Mouse (Mus musculus): ENCODE results near the gene Gnb1l. TPM values are rescaled to one million over a fixed set of nuclear protein-coding genes. Genes with fewer than 3 reads are reported as not detected.

Gene Gnb1l
- polyA plus RNA-seq, 1 experiment from 2014 or later: 18.1 TPM

DNA sequence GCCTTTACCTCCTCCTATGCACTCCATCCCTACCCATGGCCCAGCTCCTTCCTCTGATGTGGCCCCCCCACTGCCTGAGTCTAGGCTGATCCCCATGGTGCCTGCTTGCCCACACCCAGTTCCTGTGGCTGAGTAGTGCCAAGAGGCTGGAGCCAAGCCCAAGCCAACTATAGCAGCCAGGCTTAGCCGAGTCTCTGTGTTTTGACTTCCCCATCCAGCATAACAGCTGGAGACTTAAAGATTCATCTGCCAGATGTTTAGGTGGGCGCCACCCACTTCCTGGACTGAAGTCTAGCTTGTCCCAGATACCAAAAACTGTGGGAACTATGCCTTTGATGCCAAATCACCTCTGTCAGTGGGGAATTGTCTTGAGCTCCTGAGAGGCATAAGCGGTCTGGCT, 34.2 kb upstream of the Gnb1l start:
- no peaks in the 10 kb centered on the region for H3K9me3 ChIP-seq
- H3K27me3 ChIP-seq (replicated peaks): no peaks in the 10 kb centered on the region
- H3K4me2 ChIP-seq: no peak overlapping the region
- H3K4me1 ChIP-seq: peaks cover 10% of the 10 kb centered on the region
- ATAC-seq (replicated peaks): no peak
- no peak overlapping the region for H3K27ac ChIP-seq
- no peak overlapping the region for H3K4me3 ChIP-seq
- 0 out of 2 replicates have a peak, but pooled peaks cover 2% of the 10 kb centered on the region for H3K36me3 ChIP-seq (replicated peaks)
- 75% methylated on average over 3 of the region's 3 CpGs for WGBS
- H3K9ac ChIP-seq: no peak overlapping the region

DNA sequence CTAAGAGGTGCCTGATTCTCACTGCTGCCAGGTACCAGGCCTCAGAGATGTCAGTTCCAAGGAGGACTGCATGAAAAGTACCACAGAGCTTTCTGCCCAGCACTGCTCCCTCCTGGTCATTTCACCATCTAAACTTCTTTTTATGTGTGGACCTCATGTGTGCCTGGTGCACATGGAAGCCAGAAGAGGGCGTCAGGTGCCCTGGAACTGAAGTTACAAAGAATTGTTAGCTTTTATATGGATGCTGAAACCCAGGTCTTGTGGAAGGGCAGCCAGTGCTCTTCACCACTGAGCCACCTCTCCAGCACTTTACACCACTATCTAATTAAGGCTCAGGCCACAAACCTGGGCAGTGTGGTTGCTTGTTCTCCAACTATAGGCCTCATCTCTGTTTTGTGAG, 27.7 kb upstream of the Gnb1l start:
- WGBS: 27% methylated on average over 1 of the region's 1 CpGs
- no peaks in the 10 kb centered on the region for H3K4me1 ChIP-seq
- no peak overlapping the region for H3K4me3 ChIP-seq
- no peaks in the 10 kb centered on the region for H3K9me3 ChIP-seq
- no peak for ATAC-seq (replicated peaks)
- no peak overlapping the region for H3K9ac ChIP-seq
- H3K27ac ChIP-seq: no peak overlapping the region
- H3K27me3 ChIP-seq (replicated peaks): no peaks in the 10 kb centered on the region
- peaks cover 3% of the 10 kb centered on the region; the same call in 1 of the 2 replicates for H3K36me3 ChIP-seq (replicated peaks)
- no peak overlapping the region for H3K4me2 ChIP-seq

DNA sequence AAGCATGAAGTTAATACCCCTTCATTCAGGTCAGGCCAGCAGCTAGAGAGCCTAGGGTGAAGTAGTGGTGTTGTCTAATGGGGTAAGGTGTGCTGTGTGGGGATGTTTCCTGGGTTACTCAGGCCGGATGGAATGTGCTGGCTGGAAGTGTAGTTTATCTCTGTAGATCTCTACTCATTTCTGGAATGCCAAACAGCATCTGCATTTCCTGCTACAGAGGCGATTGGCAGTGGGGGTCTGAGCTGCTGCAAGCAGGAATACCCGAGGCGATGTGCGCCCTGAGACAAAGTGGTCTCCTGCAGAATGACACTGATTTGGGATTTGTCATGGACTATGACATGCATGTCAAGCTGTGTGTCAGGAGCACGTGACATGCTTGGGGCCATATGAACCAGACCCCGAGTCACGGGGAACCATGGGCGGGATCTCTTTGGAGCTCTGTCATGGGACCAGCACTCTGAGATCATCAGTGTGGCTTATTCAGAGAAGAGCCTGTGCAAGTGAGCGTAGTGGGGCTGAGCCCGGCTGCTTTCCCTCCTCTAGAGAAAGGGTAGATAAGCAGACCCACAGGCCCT, 27.0 kb upstream of the Gnb1l start:
- Histone ChIP-seq H3K4me1 (no peaks in the 10 kb centered on the region), H3K9ac (no peak overlapping the region), H3K4me2 (no peak overlapping the region), H3K27me3 (replicated peaks) (no peaks in the 10 kb centered on the region), H3K4me3 (no peak overlapping the region), H3K36me3 (replicated peaks) (peaks cover 3% of the 10 kb centered on the region; the same call in 1 of the 2 replicates), H3K27ac (no peak overlapping the region), H3K9me3 (no peaks in the 10 kb centered on the region)
- WGBS: 82% methylated on average over 11 of the region's 11 CpGs
- no peak for ATAC-seq (replicated peaks)

DNA sequence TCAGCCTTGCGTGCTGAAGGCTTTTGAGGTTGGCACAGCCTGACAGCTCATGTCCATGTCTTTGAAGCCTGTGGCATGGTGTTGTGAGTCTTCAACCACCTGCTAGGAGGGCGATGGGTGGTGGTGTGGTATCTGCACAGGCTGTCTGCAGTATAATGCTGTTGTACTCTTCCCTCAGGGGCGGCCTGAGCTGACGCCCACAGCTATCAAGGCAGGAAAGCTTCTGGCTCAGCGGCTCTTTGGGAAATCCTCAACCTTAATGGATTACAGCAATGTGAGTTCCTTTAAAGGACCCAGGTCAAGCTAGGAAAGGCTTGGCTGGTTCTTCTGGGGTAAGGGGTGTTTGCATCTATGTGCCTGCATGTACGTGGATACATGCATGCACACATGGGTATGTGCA, 26.5 kb upstream of the Gnb1l start:
- no peak for ATAC-seq (replicated peaks)
- H3K9me3 ChIP-seq: no peaks in the 10 kb centered on the region
- no peak overlapping the region for H3K4me3 ChIP-seq
- no peaks in the 10 kb centered on the region for H3K4me1 ChIP-seq
- no peak overlapping the region for H3K27ac ChIP-seq
- WGBS: 83% methylated on average over 6 of the region's 6 CpGs
- peaks cover 3% of the 10 kb centered on the region; the same call in 1 of the 2 replicates for H3K36me3 ChIP-seq (replicated peaks)
- H3K9ac ChIP-seq: no peak overlapping the region
- no peak overlapping the region for H3K4me2 ChIP-seq
- H3K27me3 ChIP-seq (replicated peaks): no peaks in the 10 kb centered on the region

DNA sequence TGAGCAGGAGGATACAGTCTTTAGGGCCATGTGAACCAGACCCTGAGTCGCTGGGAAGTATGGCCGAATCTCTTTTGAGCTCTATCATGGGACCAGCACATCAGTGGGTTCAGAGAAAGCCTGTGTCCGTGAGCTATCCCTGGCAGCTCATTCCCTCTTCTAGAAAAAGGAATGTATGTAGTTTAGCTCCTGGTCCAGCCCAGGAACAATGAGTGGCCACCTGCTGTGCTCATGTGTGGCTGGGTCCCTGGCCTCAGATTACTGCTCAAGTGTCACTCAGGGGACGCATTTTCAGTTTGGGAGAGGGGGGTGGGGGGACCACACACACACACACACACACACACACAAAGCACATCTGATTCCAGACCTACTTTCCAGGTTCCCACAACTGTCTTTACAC, 26.1 kb upstream of the Gnb1l start:
- H3K4me2 ChIP-seq: no peak overlapping the region
- H3K4me3 ChIP-seq: no peak overlapping the region
- WGBS: 68% methylated on average over 4 of the region's 4 CpGs
- H3K9ac ChIP-seq: no peak overlapping the region
- no peak overlapping the region for H3K27ac ChIP-seq
- no peaks in the 10 kb centered on the region for H3K27me3 ChIP-seq (replicated peaks)
- H3K9me3 ChIP-seq: no peaks in the 10 kb centered on the region
- H3K4me1 ChIP-seq: no peaks in the 10 kb centered on the region
- H3K36me3 ChIP-seq (replicated peaks): peaks cover 3% of the 10 kb centered on the region; the same call in 1 of the 2 replicates
- no peak for ATAC-seq (replicated peaks)

DNA sequence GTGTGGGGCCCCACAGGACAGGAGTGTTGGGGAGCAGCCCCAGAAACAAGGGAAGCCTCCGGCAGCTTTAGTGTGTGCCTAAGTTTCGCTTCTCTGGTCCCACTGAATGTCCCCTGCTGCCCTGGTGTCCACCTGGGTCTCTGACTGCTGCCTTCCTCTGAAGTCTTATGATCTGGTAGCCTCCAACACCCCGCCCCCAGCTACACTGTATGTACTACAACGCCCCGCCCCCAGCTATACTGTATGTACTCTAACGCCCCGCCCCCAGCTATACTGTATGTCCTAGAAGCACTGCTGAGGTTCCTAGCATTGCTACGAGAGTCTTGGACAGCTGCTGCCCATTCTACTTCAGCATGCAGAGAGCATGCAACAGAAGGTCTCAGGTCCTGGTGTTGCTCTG, 25.5 kb upstream of the Gnb1l start:
- Histone ChIP-seq H3K27ac (no peak overlapping the region), H3K27me3 (replicated peaks) (no peaks in the 10 kb centered on the region), H3K36me3 (replicated peaks) (peaks cover 3% of the 10 kb centered on the region; the same call in 1 of the 2 replicates), H3K9me3 (no peaks in the 10 kb centered on the region), H3K4me1 (no peaks in the 10 kb centered on the region), H3K9ac (no peak overlapping the region), H3K4me2 (no peak overlapping the region), H3K4me3 (no peak overlapping the region)
- no peak for ATAC-seq (replicated peaks)
- WGBS: 93% methylated on average over 8 of the region's 8 CpGs

DNA sequence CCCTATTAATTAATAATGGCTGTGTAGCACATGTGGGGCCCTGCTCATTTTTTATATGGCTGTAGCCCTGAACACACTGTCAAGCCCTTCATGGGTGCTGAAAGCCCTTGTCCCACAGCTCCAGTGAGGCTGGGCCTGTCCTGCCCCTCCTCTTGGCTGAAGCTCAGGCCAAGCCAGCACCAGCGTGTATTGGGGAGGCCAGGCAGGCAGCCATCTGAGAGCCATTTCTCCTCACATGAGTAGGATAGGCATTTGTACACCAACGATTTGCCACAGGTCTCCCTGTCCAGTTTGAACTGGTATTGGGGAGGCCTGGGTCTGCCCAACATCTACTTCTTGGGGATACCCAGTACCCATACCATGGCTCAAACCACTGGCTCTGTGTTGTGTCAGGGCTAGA, 24.5 kb upstream of the Gnb1l start:
- WGBS: 93% methylated on average over 2 of the region's 2 CpGs
- Histone ChIP-seq H3K27me3 (replicated peaks) (no peaks in the 10 kb centered on the region), H3K4me3 (no peak overlapping the region), H3K4me1 (no peaks in the 10 kb centered on the region), H3K4me2 (no peak overlapping the region), H3K36me3 (replicated peaks) (peaks cover 3% of the 10 kb centered on the region; the same call in 1 of the 2 replicates), H3K9me3 (no peaks in the 10 kb centered on the region), H3K9ac (no peak overlapping the region), H3K27ac (no peak overlapping the region)
- no peak for ATAC-seq (replicated peaks)

DNA sequence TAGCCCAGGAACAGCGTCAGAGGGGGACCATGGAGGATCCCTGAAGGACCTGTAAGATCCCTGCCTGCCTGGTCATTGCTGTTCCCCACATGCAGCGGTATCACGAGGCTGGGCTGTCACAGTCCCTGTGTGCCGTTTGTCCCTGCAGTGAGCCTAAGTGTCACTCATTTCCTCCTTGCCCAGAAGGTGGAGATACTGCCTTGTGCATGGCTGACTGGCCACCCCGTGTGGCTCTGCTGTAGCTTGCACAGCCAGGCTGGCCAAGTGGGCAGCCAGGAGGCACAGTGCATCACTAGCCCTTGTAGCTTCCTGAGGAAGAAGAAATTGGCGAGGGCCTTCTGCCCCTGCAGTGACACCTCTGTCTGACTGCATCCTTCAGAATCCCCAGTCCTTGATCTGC, 20.5 kb upstream of the Gnb1l start:
- Histone ChIP-seq H3K9ac (no peak overlapping the region; the same call in 1 of the 2 replicates), H3K4me3 (no peak overlapping the region), H3K27me3 (replicated peaks) (no peaks in the 10 kb centered on the region), H3K4me1 (no peaks in the 10 kb centered on the region), H3K4me2 (no peak overlapping the region), H3K36me3 (replicated peaks) (no peaks in the 10 kb centered on the region; the same call in 1 of the 2 replicates), H3K27ac (no peak overlapping the region), H3K9me3 (no peaks in the 10 kb centered on the region)
- ATAC-seq (replicated peaks): no peak
- whole genome bisulfite sequencing: 75% methylated on average over 6 of the region's 6 CpGs

DNA sequence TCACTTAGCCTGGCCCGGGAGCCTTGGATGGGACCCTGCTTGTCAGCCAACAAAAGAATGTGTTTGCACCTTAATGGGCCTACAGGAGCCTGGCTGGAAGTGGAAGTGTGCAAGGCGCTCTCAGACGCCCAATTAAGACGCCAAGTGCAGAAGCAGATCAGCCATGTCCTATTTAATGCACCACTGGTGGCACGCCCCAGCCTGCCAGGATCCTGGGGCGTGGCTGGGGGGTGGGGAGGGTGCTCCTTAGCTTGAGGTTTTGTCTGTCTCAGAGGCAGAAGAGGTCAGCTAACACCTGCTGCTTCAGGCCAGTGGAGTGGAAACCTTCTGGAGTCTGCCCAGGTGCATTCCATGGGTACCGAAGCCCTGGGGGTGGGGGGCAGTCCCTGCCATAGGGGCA, 18.8 kb upstream of the Gnb1l start:
- WGBS: 31% methylated on average over 7 of the region's 7 CpGs

DNA sequence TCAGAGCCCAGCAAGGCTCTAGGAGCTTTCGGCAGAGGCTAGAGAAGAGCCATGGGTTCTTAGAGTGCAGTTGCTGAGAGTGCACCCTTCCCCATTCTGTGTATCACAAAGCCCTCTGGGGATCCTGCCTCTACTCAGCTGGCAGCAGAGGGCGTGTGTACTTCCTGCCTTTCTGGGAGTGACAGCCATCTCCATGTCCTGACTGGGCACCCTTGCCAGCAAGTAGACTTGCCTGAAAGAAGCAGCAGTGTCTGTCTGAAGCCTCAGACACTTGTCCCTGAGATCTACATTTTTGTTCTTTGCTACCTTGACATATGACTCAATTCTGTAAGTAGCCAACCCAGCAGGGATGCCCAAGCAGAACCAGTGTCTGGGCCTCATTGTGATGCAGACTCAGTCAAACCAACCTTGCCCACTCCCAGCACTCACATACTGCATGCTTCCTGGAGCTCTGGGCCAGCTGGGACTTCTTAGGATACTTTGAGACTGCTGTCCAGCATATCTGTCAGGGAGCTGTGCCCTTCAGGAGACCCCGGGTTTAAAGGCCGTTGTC, 17.5 kb upstream of the Gnb1l start:
- 66% methylated on average over 4 of the region's 4 CpGs for WGBS
- H3K4me1 ChIP-seq: peaks cover 8% of the 10 kb centered on the region
- no peak overlapping the region for H3K4me3 ChIP-seq
- H3K9me3 ChIP-seq: no peaks in the 10 kb centered on the region
- H3K4me2 ChIP-seq: no peak overlapping the region
- H3K27ac ChIP-seq: no peak overlapping the region
- no peaks in the 10 kb centered on the region for H3K27me3 ChIP-seq (replicated peaks)
- no peak for ATAC-seq (replicated peaks)
- H3K36me3 ChIP-seq (replicated peaks): no peaks in the 10 kb centered on the region
- no peak overlapping the region for H3K9ac ChIP-seq

More for the DNA sequence above, 18.8 kb upstream of the Gnb1l start:
- Histone ChIP-seq H3K27ac (no peak overlapping the region), H3K9me3 (no peaks in the 10 kb centered on the region), H3K4me2 (no peak overlapping the region), H3K27me3 (replicated peaks) (no peaks in the 10 kb centered on the region), H3K4me1 (peaks cover 5% of the 10 kb centered on the region), H3K36me3 (replicated peaks) (no peaks in the 10 kb centered on the region; the same call in 1 of the 2 replicates), H3K4me3 (no peak overlapping the region), H3K9ac (no peak overlapping the region)
- no peak for ATAC-seq (replicated peaks)

DNA sequence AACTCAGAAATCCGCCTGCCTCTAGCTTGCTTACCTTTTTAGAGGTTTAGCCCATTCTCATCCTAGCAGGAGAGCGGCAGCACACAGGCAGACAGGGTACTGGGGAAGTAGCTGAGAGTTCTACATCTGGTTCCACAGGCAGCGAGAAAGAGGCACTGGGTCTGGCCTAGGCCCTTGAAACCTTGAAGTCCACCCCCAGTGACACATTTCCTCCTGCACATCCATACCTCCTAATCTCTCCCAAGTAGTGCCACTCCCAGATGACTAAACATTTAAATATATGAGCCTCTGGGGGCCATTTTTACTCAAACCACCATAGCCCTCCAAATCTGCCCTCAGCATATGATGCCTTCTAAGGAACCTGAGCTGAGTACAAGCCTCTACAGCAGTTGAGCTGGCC, 16.1 kb upstream of the Gnb1l start:
- WGBS: 92% methylated on average over 3 of the region's 3 CpGs
- ATAC-seq (replicated peaks): no peak
- Histone ChIP-seq H3K4me1 (peaks cover 8% of the 10 kb centered on the region), H3K36me3 (replicated peaks) (no peaks in the 10 kb centered on the region), H3K4me3 (no peak overlapping the region), H3K4me2 (no peak overlapping the region), H3K27ac (no peak overlapping the region), H3K27me3 (replicated peaks) (no peaks in the 10 kb centered on the region), H3K9me3 (no peaks in the 10 kb centered on the region), H3K9ac (no peak overlapping the region)

DNA sequence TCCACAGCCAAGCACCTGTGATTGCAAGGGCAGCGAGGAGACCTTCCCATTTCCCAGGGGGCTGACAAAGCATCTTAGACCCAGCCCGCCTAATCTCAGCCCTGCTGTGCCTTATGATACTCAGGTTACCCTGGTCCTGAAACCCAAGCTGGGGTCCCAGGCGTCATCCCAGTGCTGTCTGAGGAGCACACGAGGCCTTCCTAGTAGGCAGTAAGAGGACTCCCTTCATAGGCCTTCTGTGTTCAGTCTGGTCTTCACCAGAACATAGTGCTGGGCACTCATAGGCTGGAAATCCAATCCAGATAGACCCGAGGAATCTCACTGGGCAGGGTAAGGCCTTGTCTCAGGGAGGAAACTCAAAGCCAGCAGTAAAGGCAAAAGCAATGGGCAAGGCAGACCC, 14.7 kb upstream of the Gnb1l start:
- no peaks in the 10 kb centered on the region for H3K27me3 ChIP-seq (replicated peaks)
- no peak overlapping the region for H3K27ac ChIP-seq
- H3K4me1 ChIP-seq: peaks cover 8% of the 10 kb centered on the region
- no peak overlapping the region for H3K4me2 ChIP-seq
- no peaks in the 10 kb centered on the region for H3K9me3 ChIP-seq
- ATAC-seq (replicated peaks): no peak
- H3K9ac ChIP-seq: no peak overlapping the region
- no peak overlapping the region for H3K4me3 ChIP-seq
- 59% methylated on average over 5 of the region's 5 CpGs for WGBS
- no peaks in the 10 kb centered on the region for H3K36me3 ChIP-seq (replicated peaks)

DNA sequence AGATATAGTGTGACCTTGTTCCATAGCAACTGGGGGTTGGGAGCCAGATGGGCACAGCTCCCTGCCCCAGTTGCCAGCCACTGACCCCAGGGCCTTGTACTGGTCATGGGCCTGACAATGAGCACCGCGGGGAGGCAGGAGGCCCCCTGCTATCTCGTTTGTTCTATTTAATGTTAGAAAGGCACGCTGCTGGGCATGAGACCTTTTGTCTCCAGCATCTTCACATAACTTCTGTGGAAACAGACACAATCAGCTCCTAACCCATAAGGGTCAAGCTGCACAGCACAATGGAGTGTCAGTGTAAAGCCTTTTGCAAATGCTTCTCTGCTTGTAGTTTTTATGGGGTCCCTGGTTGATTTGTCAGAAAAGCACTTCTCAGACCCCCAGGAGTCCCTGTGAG, 14.1 kb upstream of the Gnb1l start:
- Histone ChIP-seq H3K9me3 (no peaks in the 10 kb centered on the region), H3K4me2 (no peak overlapping the region), H3K4me3 (no peak overlapping the region), H3K4me1 (peaks cover 8% of the 10 kb centered on the region), H3K27me3 (replicated peaks) (no peaks in the 10 kb centered on the region), H3K27ac (no peak overlapping the region), H3K9ac (no peak overlapping the region), H3K36me3 (replicated peaks) (no peaks in the 10 kb centered on the region)
- ATAC-seq (replicated peaks): no peak
- 7% methylated on average over 4 of the region's 4 CpGs for WGBS

Data from midbrain, embryonic 15.5 days (tissue).